Mouse (Mus musculus): ENCODE measurements around the gene Gm12794. TPM values are rescaled to one million over a fixed set of nuclear protein-coding genes. Genes with fewer than 3 reads are reported as not detected.
"Not testable (repeated sequence)": the region's sequence is repeated elsewhere in the genome, so short reads cannot be mapped to it uniquely, and the experiment has no call there.

Gm12794 gene
- not detected for total RNA-seq (2022)

GRCm38 (mm10) chr4:101940107-101940506 lies at the start of gene Gm12794:
Gm12794 (plus strand) TSS chr4:101940407.
- DNase-seq (ENCODE audit: low spot score in 2 of 2) = not testable (repeated sequence)

GRCm38 (mm10) chr4:101893656-101894420 lies 46.4 kb upstream of the Gm12794 start, which contains the start of gene C130073F10Rik:
C130073F10Rik (minus strand) TSS chr4:101893789.
- DNase-seq (ENCODE audit: low spot score in 2 of 2) = no peak

- DNase-seq (ENCODE audit: low spot score in 2 of 2) = not testable (repeated sequence)
These were observed 31.4 kb upstream of the Gm12794 start, which contains the start of gene Gm12800 for GRCm38 (mm10) chr4:101908821-101909220. Gm12800 (plus strand) TSS chr4:101909121.

GRCm38 (mm10) chr4:101980949-101981348 lies 40.7 kb downstream of the Gm12794 start, which contains the start of gene Gm12790:
Gm12790 (minus strand) TSS chr4:101981049.
- not testable (repeated sequence) for DNase-seq (ENCODE audit: low spot score in 2 of 2)

- DNase-seq (ENCODE audit: low spot score in 2 of 2) = no peak
These were observed 45.5 kb downstream of the Gm12794 start for GRCm38 (mm10) chr4:101985678-101986077.

GRCm38 (mm10) chr4:101986326-101986725 lies 46.1 kb downstream of the Gm12794 start, which contains the start of gene Gm12789:
Gm12789 (plus strand) TSS chr4:101986626.
- DNase-seq (ENCODE audit: low spot score in 2 of 2) = not testable (repeated sequence)

Other genes with a start within 250 kb of the Gm12794 start
- gene Lepr, start 223.0 kb upstream of the Gm12794 start, total RNA-seq (2022) = 1 to 10 TPM in 3 of 4 experiments, under 1 TPM in 1; 0.85 to 4.2 (median 1.8) TPM
- not detected for gene B020004J07Rik, start 96.4 kb upstream of the Gm12794 start, total RNA-seq (2022)
- not detected for gene C130073F10Rik, start 46.6 kb upstream of the Gm12794 start, total RNA-seq (2022)
- gene Gm12800, start 31.3 kb upstream of the Gm12794 start, total RNA-seq (2022) = not detected
- gene Gm12790, start 40.6 kb downstream of the Gm12794 start, total RNA-seq (2022) = not detected
- gene Gm12789, start 46.2 kb downstream of the Gm12794 start, total RNA-seq (2022) = not detected
- 100 to 1,000 TPM in 1 of 4 experiments, 10 to 100 TPM in 3; 53.6 to 108 (median 62.0) TPM for gene Pde4b, start 147.1 kb downstream of the Gm12794 start, total RNA-seq (2022)